Mouse (Mus musculus): ENCODE measurements around the gene Smad9. TPM values are rescaled to one million over a fixed set of nuclear protein-coding genes. Genes with fewer than 3 reads are reported as not detected.

The Smad9 gene
- polyA plus RNA-seq, 1 experiment, result 1.1 TPM

- Histone ChIP-seq H3K36me3 (ENCODE audit: control insufficient read depth, insufficient read depth, low read length) (no peaks in the 10 kb centered on the region), H3K27me3 (replicated peaks; ENCODE audit: control insufficient read depth, insufficient read depth, low read length) (no peaks in the 10 kb centered on the region; the same call in 1 of the 2 replicates), H3K4me1 (ENCODE audit: control insufficient read depth, insufficient read depth, low read length) (no peaks in the 10 kb centered on the region), H3K4me3 (ENCODE audit: insufficient read depth, low read depth, low read length) (no peak overlapping the region), H3K27ac (ENCODE audit: insufficient read depth, low read depth, low read length) (no peak overlapping the region)
- WGBS, result 84% methylated on average over 3 of the region's 3 CpGs
- no peak for TF ChIP-seq POLR2A (IDR thresholded peaks at IDR 0.05; ENCODE audit: low read depth, low read length)
- TF ChIP-seq CTCF (conservative IDR thresholded peaks at IDR 0.05; ENCODE audit: insufficient read depth, insufficient read length, low read depth, low read length), result no peak
- no peak for DNase-seq
These were observed 77.1 kb downstream of the Smad9 start for GRCm38 (mm10) chr3:54832491-54832890.

- no peak for DNase-seq
- no peaks in the 10 kb centered on the region; the same call in 1 of the 2 replicates for H3K27me3 ChIP-seq (replicated peaks; ENCODE audit: control insufficient read depth, insufficient read depth, low read length)
- H3K4me1 ChIP-seq (ENCODE audit: control insufficient read depth, insufficient read depth, low read length), result no peaks in the 10 kb centered on the region
- no peak overlapping the region for H3K4me3 ChIP-seq (ENCODE audit: insufficient read depth, low read depth, low read length)
- no peak overlapping the region for H3K27ac ChIP-seq (ENCODE audit: insufficient read depth, low read depth, low read length)
- WGBS, result 63% methylated on average over 2 of the region's 2 CpGs
- H3K36me3 ChIP-seq (ENCODE audit: control insufficient read depth, insufficient read depth, low read length), result no peaks in the 10 kb centered on the region
- no peak for TF ChIP-seq CTCF (conservative IDR thresholded peaks at IDR 0.05; ENCODE audit: insufficient read depth, insufficient read length, low read depth, low read length)
- no peak for TF ChIP-seq POLR2A (IDR thresholded peaks at IDR 0.05; ENCODE audit: low read depth, low read length)
These were observed 80.0 kb downstream of the Smad9 start for GRCm38 (mm10) chr3:54835421-54835820.

Other genes starting within 250 kb of the Smad9 start
- 32.7 and 36.2 TPM in 2 replicates for gene Supt20, start 62.8 kb upstream of the Smad9 start, polyA plus RNA-seq (2012; rRNA removed)
- not detected in 2 replicates for gene Gm21958, start 41.2 kb upstream of the Smad9 start, polyA plus RNA-seq (2012; rRNA removed)
- 10.2 and 16.7 TPM in 2 replicates for gene Exosc8, start 20.2 kb upstream of the Smad9 start, polyA plus RNA-seq (2012; rRNA removed)
- gene Alg5, start 20.0 kb upstream of the Smad9 start, polyA plus RNA-seq (2012; rRNA removed), result 20.1 and 22.2 TPM in 2 replicates
- gene Rfxap, start 52.2 kb downstream of the Smad9 start, polyA plus RNA-seq (2012; rRNA removed), result 13.3 and 16.7 TPM in 2 replicates
- gene Sertm1, start 160.3 kb downstream of the Smad9 start, polyA plus RNA-seq (2012; rRNA removed), result not detected in 2 replicates

Measured in kidney, adult 2 months (tissue).